Mouse (Mus musculus): Measurements from ENCODE around the gene Fbll1. TPM values are rescaled to one million over a fixed set of nuclear protein-coding genes. Genes with fewer than 3 reads are reported as not detected.
"Not testable (repeated sequence)": the region's sequence is repeated elsewhere in the genome, so short reads cannot be mapped to it uniquely, and the experiment has no call there.

Fbll1 gene
- polyA plus RNA-seq (2016; fragmentation: Nextera tagmentation; extraction: Ambion mirVana) = 0.12 and 0.14 TPM in 2 replicates

- Histone ChIP-seq H3K4me3 (peak within 1 kb of the TSS; percentile 67), H3K9me3 (no peaks in the 10 kb centered on the region), H3K4me1 (peaks cover 18% of the 10 kb centered on the region), H3K27ac (peak within 1 kb of the TSS; percentile 25; the same call in 1 of the 2 replicates), H3K27me3 (ENCODE audit: poor library complexity, severe bottlenecking) (peaks cover 54% of the 10 kb centered on the region), H3K36me3 (replicated peaks) (no peaks in the 10 kb centered on the region)
- peak; percentile 58 for DNase-seq (ENCODE audit: extremely low spot score, low spot score)
- whole genome bisulfite sequencing = 15% methylated on average over 11 of the region's 11 CpGs
These were observed at the start of gene Fbll1 for GRCm38 (mm10) chr11:35798874-35799273. TSS of gene Fbll1 (minus strand) at chr11:35798884.

DNA sequence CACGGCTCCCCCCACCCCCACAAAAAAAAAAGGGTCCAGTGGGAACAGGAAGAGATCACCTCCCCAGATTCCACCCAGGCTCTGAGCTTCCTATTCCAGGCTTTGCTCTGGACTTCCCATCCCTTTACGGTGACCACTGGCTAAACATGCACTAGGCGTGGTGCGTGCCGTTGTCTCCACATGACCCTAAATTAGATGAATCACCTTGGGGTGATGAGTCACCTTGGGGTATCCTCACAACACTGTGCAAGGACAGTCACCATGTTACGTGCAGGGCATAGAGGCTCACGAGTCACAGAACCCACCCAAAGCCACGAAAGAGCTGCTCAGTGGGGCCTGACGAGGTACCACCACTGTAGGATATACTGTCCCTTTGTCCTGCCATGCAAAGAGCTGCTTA, 45.6 kb upstream of the Fbll1 start:
- no peak for DNase-seq (ENCODE audit: extremely low spot score, low spot score)
- no peaks in the 10 kb centered on the region for H3K27me3 ChIP-seq (ENCODE audit: poor library complexity, severe bottlenecking)
- peak overlapping the region; percentile 31; the same call in 1 of the 2 replicates for H3K27ac ChIP-seq
- H3K36me3 ChIP-seq (replicated peaks) = peaks cover 70% of the 10 kb centered on the region
- WGBS = 94% methylated on average over 9 of the region's 9 CpGs
- no peak overlapping the region for H3K4me3 ChIP-seq
- no peaks in the 10 kb centered on the region for H3K9me3 ChIP-seq
- H3K4me1 ChIP-seq = no peaks in the 10 kb centered on the region; the same call in 1 of the 2 replicates

- peaks cover 58% of the 10 kb centered on the region for H3K36me3 ChIP-seq (replicated peaks)
- not testable (repeated sequence) for H3K27ac ChIP-seq; H3K9me3 ChIP-seq; H3K4me1 ChIP-seq; H3K27me3 ChIP-seq (ENCODE audit: poor library complexity, severe bottlenecking); DNase-seq (ENCODE audit: extremely low spot score, low spot score); H3K4me3 ChIP-seq
- WGBS = 83% methylated on average over 4 of the region's 4 CpGs
These were observed 43.9 kb upstream of the Fbll1 start for GRCm38 (mm10) chr11:35842560-35842959.

GRCm38 (mm10) chr11:35841738-35842325, 43.1 kb upstream of the Fbll1 start:
- peaks cover 59% of the 10 kb centered on the region for H3K36me3 ChIP-seq (replicated peaks)
- 91% methylated on average over 21 of the region's 21 CpGs for WGBS

GRCm38 (mm10) chr11:35840806-35841205, 42.1 kb upstream of the Fbll1 start:
- 83% methylated on average over 4 of the region's 4 CpGs for WGBS
- not testable (repeated sequence) for DNase-seq (ENCODE audit: extremely low spot score, low spot score)

More at GRCm38 (mm10) chr11:35841738-35842325, 43.1 kb upstream of the Fbll1 start:
- peak overlapping the region; percentile 1; the same call in 1 of the 2 replicates for H3K27ac ChIP-seq
- no peak for DNase-seq (ENCODE audit: extremely low spot score, low spot score)
- no peaks in the 10 kb centered on the region for H3K9me3 ChIP-seq
- H3K4me1 ChIP-seq = peaks cover 9% of the 10 kb centered on the region
- H3K4me3 ChIP-seq = no peak overlapping the region
- H3K27me3 ChIP-seq (ENCODE audit: poor library complexity, severe bottlenecking) = no peaks in the 10 kb centered on the region

DNA sequence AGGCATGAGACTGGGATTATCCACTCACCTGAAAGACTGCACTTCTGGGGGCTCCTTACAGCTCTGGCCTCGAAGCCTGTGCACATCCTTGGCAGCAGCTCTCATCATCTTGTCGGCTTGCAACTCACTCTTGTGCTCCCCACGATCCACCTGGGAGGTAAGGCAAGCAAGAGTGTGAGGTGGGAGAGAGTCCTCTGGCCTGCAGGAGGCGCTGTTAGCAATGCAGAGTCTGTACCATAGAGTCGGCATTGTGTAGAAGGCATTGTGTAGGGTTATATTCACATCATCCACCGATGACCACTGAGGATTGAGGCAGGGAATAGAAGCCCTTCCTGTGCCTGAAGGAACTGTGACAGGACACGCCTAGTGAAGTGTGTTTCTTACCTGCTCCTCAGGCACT, 41.6 kb upstream of the Fbll1 start:
- DNase-seq (ENCODE audit: extremely low spot score, low spot score) = no peak
- H3K27ac ChIP-seq = no peak overlapping the region
- 83% methylated on average over 7 of the region's 7 CpGs for WGBS

More at GRCm38 (mm10) chr11:35840806-35841205, 42.1 kb upstream of the Fbll1 start:
- H3K9me3 ChIP-seq; H3K4me3 ChIP-seq; H3K4me1 ChIP-seq; H3K27ac ChIP-seq; H3K27me3 ChIP-seq (ENCODE audit: poor library complexity, severe bottlenecking): not testable (repeated sequence)
- H3K36me3 ChIP-seq (replicated peaks) = peaks cover 50% of the 10 kb centered on the region

DNA sequence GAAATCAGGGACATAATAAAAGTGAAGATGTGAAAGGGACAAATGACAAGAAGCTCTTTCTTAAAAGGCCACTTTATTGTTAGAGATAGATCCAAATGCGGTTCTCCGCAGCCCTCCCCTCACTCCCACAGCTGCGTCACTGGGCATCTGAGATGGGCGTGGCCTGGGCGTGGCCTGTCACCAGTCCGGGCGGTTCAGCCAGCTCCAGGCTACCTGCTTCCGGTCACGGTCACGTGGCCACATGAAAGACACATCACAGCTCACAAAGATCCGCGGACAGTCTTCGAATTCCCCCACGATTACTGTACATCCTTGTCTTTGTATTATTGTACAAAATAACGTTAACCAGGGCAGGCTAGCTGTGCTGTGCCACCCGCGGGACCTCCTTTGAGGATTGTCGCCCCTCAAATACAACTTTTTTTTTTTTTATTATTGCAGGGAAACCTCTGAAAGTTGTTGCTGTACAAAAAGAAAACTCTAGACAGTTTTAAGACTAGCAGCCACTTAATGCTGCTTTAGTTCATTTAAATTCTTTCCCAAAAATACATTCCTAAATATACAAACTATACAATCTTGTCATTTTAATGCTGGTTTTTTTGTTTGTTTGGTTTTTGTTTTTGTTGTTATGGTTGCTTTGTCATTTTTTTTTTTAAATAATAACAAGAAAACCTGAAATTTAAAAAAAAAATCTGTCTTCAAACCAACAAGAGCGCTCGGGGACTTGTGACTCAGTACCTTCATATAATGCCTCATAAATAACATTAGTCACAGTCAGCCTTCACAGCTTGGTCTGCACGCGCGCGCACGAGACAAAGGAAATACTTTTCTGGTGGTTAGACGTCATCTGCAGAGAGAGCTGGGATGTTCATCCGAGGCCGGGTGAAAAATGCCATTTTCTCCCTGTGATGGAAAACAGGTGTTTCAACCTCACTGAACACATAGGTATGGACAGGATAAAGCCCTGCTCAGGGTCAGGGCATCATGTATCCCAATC, 40.0 kb upstream of the Fbll1 start:
- Histone ChIP-seq H3K27ac (peak overlapping the region; percentile 84), H3K4me1 (peaks cover 11% of the 10 kb centered on the region), H3K36me3 (replicated peaks) (peaks cover 42% of the 10 kb centered on the region), H3K27me3 (ENCODE audit: poor library complexity, severe bottlenecking) (no peaks in the 10 kb centered on the region), H3K9me3 (no peaks in the 10 kb centered on the region), H3K4me3 (peak overlapping the region; percentile 47)
- DNase-seq (ENCODE audit: extremely low spot score, low spot score) = peak; percentile 94
- 34% methylated on average over 28 of the region's 28 CpGs for WGBS

More for the DNA sequence above, 41.6 kb upstream of the Fbll1 start:
- peaks cover 9% of the 10 kb centered on the region for H3K4me1 ChIP-seq
- H3K4me3 ChIP-seq = no peak overlapping the region
- no peaks in the 10 kb centered on the region for H3K27me3 ChIP-seq (ENCODE audit: poor library complexity, severe bottlenecking)
- no peaks in the 10 kb centered on the region for H3K9me3 ChIP-seq
- H3K36me3 ChIP-seq (replicated peaks) = peaks cover 50% of the 10 kb centered on the region

GRCm38 (mm10) chr11:35837156-35838126, 38.8 kb upstream of the Fbll1 start:
- Histone ChIP-seq H3K4me1 (peaks cover 21% of the 10 kb centered on the region), H3K27me3 (ENCODE audit: poor library complexity, severe bottlenecking) (no peaks in the 10 kb centered on the region), H3K9me3 (no peaks in the 10 kb centered on the region), H3K27ac (peak overlapping the region; percentile 84), H3K36me3 (replicated peaks) (peaks cover 36% of the 10 kb centered on the region), H3K4me3 (no peak overlapping the region)
- no peak for DNase-seq (ENCODE audit: extremely low spot score, low spot score)
- 90% methylated on average over 5 of the region's 5 CpGs for WGBS

DNA sequence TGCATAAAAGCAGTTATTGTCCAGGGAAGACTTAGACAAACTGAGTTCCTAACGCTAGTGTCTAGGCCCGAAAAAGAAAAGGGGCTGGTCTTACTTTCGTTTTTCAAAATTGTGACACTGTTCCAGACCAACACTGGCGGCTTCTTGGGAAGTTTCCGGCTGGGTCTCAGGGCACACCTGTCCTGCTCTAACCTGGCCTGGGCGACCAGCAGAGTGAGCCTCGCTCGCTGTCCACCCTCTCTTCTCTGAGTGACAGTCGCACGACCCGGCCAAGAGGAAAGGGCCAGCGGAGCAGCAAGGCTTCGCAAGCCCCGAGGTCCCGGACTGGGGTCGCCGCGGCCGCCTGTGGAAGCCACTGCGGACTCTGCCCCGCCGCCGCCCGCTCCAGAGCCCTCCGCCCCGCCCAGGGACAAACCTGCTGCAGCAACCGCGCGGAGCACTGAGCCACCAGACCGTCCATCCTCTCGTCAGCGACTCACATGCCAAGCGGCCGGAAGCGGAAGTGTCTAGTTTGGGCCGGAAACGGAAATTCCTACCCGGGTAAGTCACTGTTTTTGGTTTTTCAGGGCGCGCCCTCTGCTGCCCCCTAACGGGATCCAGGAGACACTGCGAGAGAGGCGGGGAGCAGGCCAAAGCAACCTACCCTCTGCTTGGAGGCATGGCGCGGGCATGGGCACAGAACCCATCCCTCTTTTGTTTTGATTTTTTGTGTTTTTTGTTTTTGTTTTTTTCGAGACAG, 35.5 kb upstream of the Fbll1 start, which contains the start of gene Rars:
TSS of gene Rars (minus strand) at position 485 of the 739 bp plus-strand sequence.
- peak; percentile 96 for DNase-seq (ENCODE audit: extremely low spot score, low spot score)
- H3K4me3 ChIP-seq = peak within 1 kb of the TSS; percentile 72
- H3K9me3 ChIP-seq = no peaks in the 10 kb centered on the region
- 2% methylated on average over 46 of the region's 46 CpGs for WGBS
- H3K36me3 ChIP-seq (replicated peaks) = peaks cover 41% of the 10 kb centered on the region
- peaks cover 21% of the 10 kb centered on the region for H3K4me1 ChIP-seq
- no peaks in the 10 kb centered on the region for H3K27me3 ChIP-seq (ENCODE audit: poor library complexity, severe bottlenecking)
- H3K27ac ChIP-seq = peak within 1 kb of the TSS; percentile 89

- WGBS = 89% methylated on average over 6 of the region's 6 CpGs
- no peak for DNase-seq (ENCODE audit: extremely low spot score, low spot score)
- peaks cover 50% of the 10 kb centered on the region for H3K36me3 ChIP-seq (replicated peaks)
- H3K27me3 ChIP-seq (ENCODE audit: poor library complexity, severe bottlenecking) = no peaks in the 10 kb centered on the region
- no peak overlapping the region for H3K27ac ChIP-seq
- H3K9me3 ChIP-seq = no peaks in the 10 kb centered on the region
- H3K4me1 ChIP-seq = peaks cover 16% of the 10 kb centered on the region
- peak overlapping the region; percentile 72 for H3K4me3 ChIP-seq
These were observed 34.6 kb upstream of the Fbll1 start for GRCm38 (mm10) chr11:35833270-35833669.

DNA sequence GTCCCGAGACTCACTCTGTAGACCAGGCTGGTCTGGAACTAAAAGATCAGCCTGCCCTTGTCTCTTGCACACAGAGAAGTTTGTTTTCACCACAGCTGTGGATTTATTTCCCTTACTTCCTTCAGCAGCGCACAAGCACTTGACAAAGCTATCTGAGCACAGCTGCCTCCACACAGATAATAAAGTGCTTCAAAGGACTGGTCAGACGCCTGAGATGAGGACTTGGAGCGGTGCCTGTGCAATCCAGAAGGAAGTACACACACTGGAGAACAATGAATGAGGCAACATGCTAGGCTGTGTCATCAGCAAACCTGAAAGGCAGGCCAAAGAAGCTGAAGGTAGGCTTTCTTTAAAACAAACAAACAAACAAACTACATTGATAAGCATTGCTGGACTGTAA, 33.5 kb upstream of the Fbll1 start:
- Histone ChIP-seq H3K4me1 (peaks cover 12% of the 10 kb centered on the region), H3K27me3 (ENCODE audit: poor library complexity, severe bottlenecking) (no peaks in the 10 kb centered on the region), H3K9me3 (no peaks in the 10 kb centered on the region), H3K27ac (no peak overlapping the region), H3K4me3 (no peak overlapping the region), H3K36me3 (replicated peaks) (peaks cover 56% of the 10 kb centered on the region)
- 87% methylated on average over 4 of the region's 4 CpGs for WGBS
- no peak for DNase-seq (ENCODE audit: extremely low spot score, low spot score)

Measured in forebrain, embryonic 10.5 days (tissue).